Mouse (Mus musculus): ENCODE data around the gene Mrps9. TPM values are rescaled to one million over a fixed set of nuclear protein-coding genes. Genes with fewer than 3 reads are reported as not detected.
"Not testable (repeated sequence)": the region's sequence is repeated elsewhere in the genome, so short reads cannot be mapped to it uniquely, and the experiment has no call there.

The Mrps9 gene
- polyA plus RNA-seq, 1 experiment: 40.2 TPM

GRCm38 (mm10) chr1:42874174-42874573, 23.1 kb downstream of the Mrps9 start:
- Histone ChIP-seq H3K27ac (ENCODE audit: insufficient read depth, low read depth, low read length) (no peak overlapping the region), H3K4me3 (ENCODE audit: insufficient read depth, low read length) (no peak overlapping the region), H3K4me1 (ENCODE audit: control insufficient read depth, insufficient read depth, low read length) (peaks cover 6% of the 10 kb centered on the region)
- TF ChIP-seq POLR2A (IDR thresholded peaks at IDR 0.05; ENCODE audit: borderline replicate concordance, low read depth, low read length) (no peak), CTCF (IDR thresholded peaks at IDR 0.05; ENCODE audit: low read depth, low read length) (no peak)

GRCm38 (mm10) chr1:42875271-42875670, 24.2 kb downstream of the Mrps9 start:
- H3K4me3 ChIP-seq (ENCODE audit: insufficient read depth, low read length): no peak overlapping the region
- H3K27ac ChIP-seq (ENCODE audit: insufficient read depth, low read depth, low read length): no peak overlapping the region
- no peak for TF ChIP-seq CTCF (IDR thresholded peaks at IDR 0.05; ENCODE audit: low read depth, low read length)
- TF ChIP-seq POLR2A (IDR thresholded peaks at IDR 0.05; ENCODE audit: borderline replicate concordance, low read depth, low read length): no peak
- peaks cover 6% of the 10 kb centered on the region for H3K4me1 ChIP-seq (ENCODE audit: control insufficient read depth, insufficient read depth, low read length)

GRCm38 (mm10) chr1:42876463-42877093, 25.5 kb downstream of the Mrps9 start:
- no peak for TF ChIP-seq POLR2A (IDR thresholded peaks at IDR 0.05; ENCODE audit: borderline replicate concordance, low read depth, low read length)
- TF ChIP-seq CTCF (IDR thresholded peaks at IDR 0.05; ENCODE audit: low read depth, low read length): no peak
- Histone ChIP-seq H3K27ac (ENCODE audit: insufficient read depth, low read depth, low read length) (no peak overlapping the region), H3K4me3 (ENCODE audit: insufficient read depth, low read length) (no peak overlapping the region), H3K4me1 (ENCODE audit: control insufficient read depth, insufficient read depth, low read length) (peaks cover 6% of the 10 kb centered on the region)

- no peak overlapping the region for H3K27ac ChIP-seq (ENCODE audit: insufficient read depth, low read depth, low read length)
- TF ChIP-seq CTCF (IDR thresholded peaks at IDR 0.05; ENCODE audit: low read depth, low read length) (no peak), POLR2A (IDR thresholded peaks at IDR 0.05; ENCODE audit: borderline replicate concordance, low read depth, low read length) (no peak)
Observed at GRCm38 (mm10) chr1:42877264-42877663, 26.2 kb downstream of the Mrps9 start.

GRCm38 (mm10) chr1:42878851-42879250, 27.8 kb downstream of the Mrps9 start:
- Histone ChIP-seq H3K27ac (ENCODE audit: insufficient read depth, low read depth, low read length) (no peak overlapping the region), H3K4me3 (ENCODE audit: insufficient read depth, low read length) (no peak overlapping the region), H3K4me1 (ENCODE audit: control insufficient read depth, insufficient read depth, low read length) (peaks cover 6% of the 10 kb centered on the region)
- no peak for TF ChIP-seq CTCF (IDR thresholded peaks at IDR 0.05; ENCODE audit: low read depth, low read length)
- no peak for TF ChIP-seq POLR2A (IDR thresholded peaks at IDR 0.05; ENCODE audit: borderline replicate concordance, low read depth, low read length)

More at GRCm38 (mm10) chr1:42877264-42877663, 26.2 kb downstream of the Mrps9 start:
- Histone ChIP-seq H3K4me1 (ENCODE audit: control insufficient read depth, insufficient read depth, low read length) (peaks cover 6% of the 10 kb centered on the region), H3K4me3 (ENCODE audit: insufficient read depth, low read length) (no peak overlapping the region)

- H3K4me1 ChIP-seq (ENCODE audit: control insufficient read depth, insufficient read depth, low read length): no peaks in the 10 kb centered on the region
- no peak overlapping the region for H3K4me3 ChIP-seq (ENCODE audit: insufficient read depth, low read length)
- no peak for TF ChIP-seq POLR2A (IDR thresholded peaks at IDR 0.05; ENCODE audit: borderline replicate concordance, low read depth, low read length)
- H3K27ac ChIP-seq (ENCODE audit: insufficient read depth, low read depth, low read length): no peak overlapping the region
Observed at GRCm38 (mm10) chr1:42882258-42882657, 31.2 kb downstream of the Mrps9 start.

GRCm38 (mm10) chr1:42883418-42883817, 32.4 kb downstream of the Mrps9 start:
- not testable (repeated sequence) for H3K4me1 ChIP-seq (ENCODE audit: control insufficient read depth, insufficient read depth, low read length); H3K27ac ChIP-seq (ENCODE audit: insufficient read depth, low read depth, low read length); H3K4me3 ChIP-seq (ENCODE audit: insufficient read depth, low read length)

GRCm38 (mm10) chr1:42887835-42888234, 36.8 kb downstream of the Mrps9 start:
- Histone ChIP-seq H3K4me1 (ENCODE audit: control insufficient read depth, insufficient read depth, low read length) (no peaks in the 10 kb centered on the region), H3K27ac (ENCODE audit: insufficient read depth, low read depth, low read length) (no peak overlapping the region), H3K4me3 (ENCODE audit: insufficient read depth, low read length) (no peak overlapping the region)
- TF ChIP-seq CTCF (IDR thresholded peaks at IDR 0.05; ENCODE audit: low read depth, low read length) (no peak), POLR2A (IDR thresholded peaks at IDR 0.05; ENCODE audit: borderline replicate concordance, low read depth, low read length) (no peak)

- H3K4me1 ChIP-seq (ENCODE audit: control insufficient read depth, insufficient read depth, low read length): no peaks in the 10 kb centered on the region
Observed at GRCm38 (mm10) chr1:42888541-42889349, 37.7 kb downstream of the Mrps9 start.

GRCm38 (mm10) chr1:42889421-42889887, 38.4 kb downstream of the Mrps9 start:
- Histone ChIP-seq H3K4me3 (ENCODE audit: insufficient read depth, low read length) (no peak overlapping the region), H3K27ac (ENCODE audit: insufficient read depth, low read depth, low read length) (no peak overlapping the region), H3K4me1 (ENCODE audit: control insufficient read depth, insufficient read depth, low read length) (no peaks in the 10 kb centered on the region)
- no peak for TF ChIP-seq POLR2A (IDR thresholded peaks at IDR 0.05; ENCODE audit: borderline replicate concordance, low read depth, low read length)
- TF ChIP-seq CTCF (IDR thresholded peaks at IDR 0.05; ENCODE audit: low read depth, low read length): no peak

More at GRCm38 (mm10) chr1:42888541-42889349, 37.7 kb downstream of the Mrps9 start:
- Histone ChIP-seq H3K4me3 (ENCODE audit: insufficient read depth, low read length) (no peak overlapping the region), H3K27ac (ENCODE audit: insufficient read depth, low read depth, low read length) (no peak overlapping the region)
- TF ChIP-seq CTCF (IDR thresholded peaks at IDR 0.05; ENCODE audit: low read depth, low read length) (no peak), POLR2A (IDR thresholded peaks at IDR 0.05; ENCODE audit: borderline replicate concordance, low read depth, low read length) (no peak)

Data from bone marrow macrophage, adult 2 months (primary cell).